Mouse (Mus musculus): ENCODE measurements around the gene Fam229b. TPM values are rescaled to one million over a fixed set of nuclear protein-coding genes. Genes with fewer than 3 reads are reported as not detected.

Fam229b gene
- polyA plus RNA-seq (2017; shearing (Covaris generic)): 0.78 TPM

DNA sequence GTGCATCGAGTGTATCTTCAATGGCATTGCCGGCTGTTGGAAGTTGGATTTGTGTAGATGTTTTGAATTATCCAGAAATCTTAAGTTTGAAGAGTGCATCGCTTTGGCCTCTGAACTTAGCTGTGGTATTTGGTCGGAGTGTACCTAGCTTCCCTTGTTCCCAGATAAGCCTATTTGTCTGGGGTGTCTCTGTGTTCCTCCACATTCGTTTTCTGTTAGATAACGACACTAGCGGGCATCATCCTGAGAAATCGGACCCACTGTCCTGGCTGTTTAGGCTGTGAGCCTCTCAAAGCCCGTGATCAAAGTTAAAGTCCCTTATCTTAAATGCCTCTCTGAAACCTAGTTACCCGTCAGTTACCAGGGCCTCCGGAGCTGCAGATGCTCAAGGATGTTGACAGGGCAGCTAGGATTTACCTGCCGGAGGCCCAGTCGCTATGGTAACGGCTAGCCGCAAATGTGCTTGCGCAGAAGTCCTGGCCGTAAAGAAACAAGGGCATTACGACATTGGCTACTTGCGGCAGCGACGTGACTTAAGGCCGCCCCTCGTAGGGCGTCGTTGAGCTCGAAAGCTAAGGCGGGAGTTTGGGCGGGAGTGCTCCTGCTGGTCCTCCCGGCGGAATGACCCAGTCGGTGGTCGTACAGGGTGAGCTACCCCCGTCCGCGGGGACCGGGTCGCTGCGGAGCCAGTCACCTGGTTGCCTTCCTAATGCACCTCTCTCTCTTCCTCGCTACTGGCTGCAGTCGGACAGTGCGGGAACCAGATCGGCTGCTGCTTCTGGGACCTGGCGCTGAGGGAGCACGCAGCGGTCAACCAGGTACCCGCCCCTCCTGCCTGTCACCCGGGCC is at the start of gene Fam229b, which contains the start of gene Tube1:
TSS of gene Fam229b (minus strand) at position 453 of the 849 bp plus-strand sequence.
TSS of gene Tube1 (plus strand) at position 515 of the 849 bp plus-strand sequence.

DNA sequence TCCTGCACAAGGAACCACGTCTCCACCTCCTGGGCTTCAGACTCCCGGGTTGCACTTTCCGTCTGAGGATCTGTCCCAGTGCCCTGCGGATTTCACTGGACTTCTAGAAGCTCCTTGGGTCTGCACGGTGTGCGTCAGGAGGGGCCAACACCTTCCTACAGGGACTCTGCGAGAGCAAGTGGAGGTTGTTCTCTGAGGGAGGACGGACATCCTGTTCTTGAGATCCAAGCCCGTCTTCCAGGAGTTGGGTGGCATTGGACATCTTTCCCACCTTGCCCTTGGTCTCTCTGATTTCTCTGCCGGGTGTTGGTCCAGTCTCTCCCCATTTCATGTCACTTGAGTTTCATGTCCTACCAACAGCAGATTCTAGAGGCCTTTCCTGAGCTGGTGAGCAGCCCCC is 30.0 kb upstream of the Fam229b start, which contains the start of gene Ccn6:
TSS of gene Ccn6 (minus strand) at position 101 of the 400 bp plus-strand sequence.

Other genes starting within 250 kb of the Fam229b start
- gene Lama4, start 168.4 kb downstream of the Fam229b start, polyA plus RNA-seq (2017; shearing (Covaris generic)): 0.14 TPM
- 5.1 TPM for gene Tube1, start 62 bp upstream of the Fam229b start, polyA plus RNA-seq (2017; shearing (Covaris generic))
- 0.14 TPM for gene Ccn6, start 29.9 kb upstream of the Fam229b start, polyA plus RNA-seq (2017; shearing (Covaris generic))
- gene Fyn, start 234.9 kb upstream of the Fam229b start, polyA plus RNA-seq (2017; shearing (Covaris generic)): 466 TPM